Mouse (Mus musculus): ENCODE measurements around the gene Nobox. TPM values are rescaled to one million over a fixed set of nuclear protein-coding genes. Genes with fewer than 3 reads are reported as not detected.

Gene Nobox
- polyA plus RNA-seq (2011; ENCODE audit: insufficient read length, low read depth, missing spikeins), result not detected in 2 replicates

- TF ChIP-seq CTCF (IDR thresholded peaks at IDR 0.05; ENCODE audit: borderline replicate concordance, insufficient read depth, low read length) (no peak), POLR2A (IDR thresholded peaks at IDR 0.05; ENCODE audit: low read depth, low read length) (no peak)
- Histone ChIP-seq H3K27ac (ENCODE audit: insufficient read depth, low read length) (no peak within 1 kb of the TSS), H3K4me1 (ENCODE audit: control insufficient read depth, insufficient read depth, low read length) (no peaks in the 10 kb centered on the region), H3K4me3 (ENCODE audit: insufficient read depth, low read length) (no peak within 1 kb of the TSS)
These were observed at the start of gene Nobox for GRCm38 (mm10) chr6:43309454-43309853. TSS of gene Nobox (minus strand) at chr6:43309554.

DNA sequence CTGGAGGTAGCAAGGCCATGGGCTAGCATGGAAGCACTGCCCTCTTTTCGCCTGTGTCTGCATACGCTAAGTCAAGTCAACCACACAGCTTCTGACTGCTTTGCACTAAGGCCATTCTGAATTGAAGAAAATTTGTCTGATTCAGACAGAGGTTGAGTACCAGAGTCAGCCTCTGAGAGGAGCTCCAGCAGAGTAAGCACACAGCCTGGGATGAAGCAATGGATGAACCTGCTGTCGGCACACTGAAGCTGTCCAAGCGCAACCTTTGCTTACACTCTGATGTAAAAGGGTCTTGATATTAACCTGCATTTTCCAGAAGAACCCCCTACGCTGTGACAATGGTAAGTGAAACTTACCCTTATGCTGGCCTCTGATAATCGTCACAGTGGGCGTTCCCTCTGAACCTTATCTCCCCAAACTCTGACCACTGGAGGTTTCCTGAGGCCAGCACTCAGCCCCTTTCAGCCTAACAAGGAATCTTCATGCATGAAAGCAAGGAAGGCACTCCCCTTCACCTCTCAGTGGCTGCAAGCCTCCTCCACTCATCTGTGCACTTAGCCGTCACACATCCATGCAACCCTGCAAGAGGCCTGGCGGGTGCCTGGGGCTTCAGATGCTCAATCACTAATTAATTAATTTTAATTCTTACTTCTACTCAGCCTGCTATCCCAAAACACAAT is 45.3 kb upstream of the Nobox start:
- TF ChIP-seq POLR2A (IDR thresholded peaks at IDR 0.05; ENCODE audit: low read depth, low read length), result no peak
- TF ChIP-seq CTCF (IDR thresholded peaks at IDR 0.05; ENCODE audit: borderline replicate concordance, insufficient read depth, low read length), result no peak
- peaks cover 3% of the 10 kb centered on the region for H3K4me1 ChIP-seq (ENCODE audit: control insufficient read depth, insufficient read depth, low read length)
- no peak overlapping the region for H3K4me3 ChIP-seq (ENCODE audit: insufficient read depth, low read length)

DNA sequence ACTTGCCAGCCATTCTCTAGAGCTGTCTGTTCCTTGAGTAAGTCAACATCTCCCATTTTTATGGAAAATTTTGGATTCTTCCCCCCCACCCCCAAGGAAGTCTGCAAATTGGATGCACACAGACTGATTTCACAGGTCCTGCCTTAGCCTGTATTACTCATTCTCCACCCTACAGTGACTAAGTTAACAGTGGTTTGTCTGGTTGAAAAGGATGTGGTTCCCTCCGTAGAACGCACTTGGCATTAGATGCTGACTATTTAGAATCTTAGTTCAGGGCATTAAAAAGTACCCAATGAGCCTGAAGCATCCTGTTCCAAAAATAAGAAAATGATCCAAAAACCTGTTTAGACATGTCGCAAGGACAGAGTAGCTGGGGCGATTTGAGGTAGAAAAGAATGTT is 44.1 kb upstream of the Nobox start:
- TF ChIP-seq POLR2A (IDR thresholded peaks at IDR 0.05; ENCODE audit: low read depth, low read length) (no peak), CTCF (IDR thresholded peaks at IDR 0.05; ENCODE audit: borderline replicate concordance, insufficient read depth, low read length) (no peak)
- Histone ChIP-seq H3K27ac (ENCODE audit: insufficient read depth, low read length) (peak overlapping the region; percentile 64; the same call in 1 of the 2 replicates), H3K4me3 (ENCODE audit: insufficient read depth, low read length) (no peak overlapping the region), H3K4me1 (ENCODE audit: control insufficient read depth, insufficient read depth, low read length) (peaks cover 3% of the 10 kb centered on the region)

More for the DNA sequence above, 45.3 kb upstream of the Nobox start:
- no peak overlapping the region for H3K27ac ChIP-seq (ENCODE audit: insufficient read depth, low read length)

DNA sequence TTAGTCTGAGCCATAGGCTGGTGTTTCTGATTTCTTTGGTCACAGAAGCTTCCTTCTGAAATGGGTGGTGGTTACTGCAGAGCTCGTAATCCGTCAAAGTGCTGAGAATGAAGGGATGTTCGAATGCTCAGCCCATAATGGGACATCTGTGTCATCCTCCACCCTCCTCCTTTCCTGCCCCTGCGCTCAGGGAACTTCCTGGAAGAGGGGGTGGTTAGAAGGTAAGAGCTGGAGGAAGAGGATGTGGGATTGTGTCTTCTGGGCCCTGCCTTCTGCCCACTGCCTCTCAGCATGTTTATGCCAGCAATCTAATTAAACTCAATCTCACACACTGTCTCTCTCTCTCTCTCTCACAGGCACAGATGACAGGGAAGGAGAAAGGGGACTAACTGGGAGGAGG is 39.7 kb upstream of the Nobox start:
- Histone ChIP-seq H3K4me1 (ENCODE audit: control insufficient read depth, insufficient read depth, low read length) (peaks cover 3% of the 10 kb centered on the region), H3K4me3 (ENCODE audit: insufficient read depth, low read length) (no peak overlapping the region), H3K27ac (ENCODE audit: insufficient read depth, low read length) (no peak overlapping the region)
- TF ChIP-seq POLR2A (IDR thresholded peaks at IDR 0.05; ENCODE audit: low read depth, low read length), result no peak
- TF ChIP-seq CTCF (IDR thresholded peaks at IDR 0.05; ENCODE audit: borderline replicate concordance, insufficient read depth, low read length), result no peak

DNA sequence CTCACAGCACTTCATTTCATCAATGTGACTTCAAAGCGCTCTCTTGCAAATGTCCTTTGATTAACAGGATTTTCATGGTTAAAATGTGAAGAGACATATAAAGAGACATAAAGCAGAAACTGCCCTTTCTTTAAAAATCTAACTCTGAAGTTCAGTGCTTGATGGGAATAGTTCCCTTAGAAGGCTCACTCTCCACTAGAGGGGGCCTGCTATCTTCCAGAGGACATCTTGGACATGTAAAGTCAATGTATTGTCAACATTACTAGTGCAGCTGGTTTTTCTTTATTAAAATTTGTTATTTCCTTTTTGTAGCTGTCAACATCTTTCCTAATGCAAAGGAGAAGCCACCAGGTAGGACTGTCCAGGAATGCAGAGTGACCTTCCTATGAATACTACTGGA is 38.3 kb upstream of the Nobox start:
- Histone ChIP-seq H3K27ac (ENCODE audit: insufficient read depth, low read length) (no peak overlapping the region), H3K4me3 (ENCODE audit: insufficient read depth, low read length) (no peak overlapping the region), H3K4me1 (ENCODE audit: control insufficient read depth, insufficient read depth, low read length) (peaks cover 8% of the 10 kb centered on the region)
- TF ChIP-seq CTCF (IDR thresholded peaks at IDR 0.05; ENCODE audit: borderline replicate concordance, insufficient read depth, low read length), result no peak
- no peak for TF ChIP-seq POLR2A (IDR thresholded peaks at IDR 0.05; ENCODE audit: low read depth, low read length)

GRCm38 (mm10) chr6:43343006-43343405 is 33.7 kb upstream of the Nobox start:
- peaks cover 12% of the 10 kb centered on the region for H3K4me1 ChIP-seq (ENCODE audit: control insufficient read depth, insufficient read depth, low read length)
- no peak for TF ChIP-seq CTCF (IDR thresholded peaks at IDR 0.05; ENCODE audit: borderline replicate concordance, insufficient read depth, low read length)
- no peak for TF ChIP-seq POLR2A (IDR thresholded peaks at IDR 0.05; ENCODE audit: low read depth, low read length)
- H3K27ac ChIP-seq (ENCODE audit: insufficient read depth, low read length), result peak overlapping the region; percentile 63; the same call in 1 of the 2 replicates
- no peak overlapping the region for H3K4me3 ChIP-seq (ENCODE audit: insufficient read depth, low read length)

DNA sequence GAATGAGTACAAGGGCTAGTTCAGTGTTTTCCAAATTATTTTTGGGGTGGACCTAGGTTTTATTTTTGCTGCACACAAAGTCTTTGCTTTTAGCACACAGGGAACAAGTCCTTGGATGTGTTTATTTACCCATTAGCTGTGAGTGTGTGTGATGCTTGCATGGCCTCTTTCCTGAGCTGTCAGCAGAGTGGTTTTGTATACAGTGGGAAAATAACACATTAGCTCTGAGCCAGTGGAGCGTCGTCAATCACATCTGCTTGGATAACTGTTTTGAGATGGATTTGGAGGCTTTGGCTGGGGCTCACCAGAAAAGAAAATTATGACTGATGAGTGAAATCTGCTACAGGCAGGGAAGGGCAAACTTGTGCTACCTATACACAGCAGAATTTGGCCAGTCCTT is 33.0 kb upstream of the Nobox start:
- TF ChIP-seq CTCF (IDR thresholded peaks at IDR 0.05; ENCODE audit: borderline replicate concordance, insufficient read depth, low read length) (no peak), POLR2A (IDR thresholded peaks at IDR 0.05; ENCODE audit: low read depth, low read length) (no peak)
- no peak overlapping the region for H3K4me3 ChIP-seq (ENCODE audit: insufficient read depth, low read length)
- peak overlapping the region; percentile 24; the same call in 1 of the 2 replicates for H3K27ac ChIP-seq (ENCODE audit: insufficient read depth, low read length)
- peaks cover 12% of the 10 kb centered on the region for H3K4me1 ChIP-seq (ENCODE audit: control insufficient read depth, insufficient read depth, low read length)

GRCm38 (mm10) chr6:43338804-43339203 is 29.4 kb upstream of the Nobox start:
- Histone ChIP-seq H3K4me1 (ENCODE audit: control insufficient read depth, insufficient read depth, low read length) (peaks cover 12% of the 10 kb centered on the region), H3K4me3 (ENCODE audit: insufficient read depth, low read length) (no peak overlapping the region), H3K27ac (ENCODE audit: insufficient read depth, low read length) (no peak overlapping the region)
- TF ChIP-seq CTCF (IDR thresholded peaks at IDR 0.05; ENCODE audit: borderline replicate concordance, insufficient read depth, low read length) (no peak), POLR2A (IDR thresholded peaks at IDR 0.05; ENCODE audit: low read depth, low read length) (no peak)

DNA sequence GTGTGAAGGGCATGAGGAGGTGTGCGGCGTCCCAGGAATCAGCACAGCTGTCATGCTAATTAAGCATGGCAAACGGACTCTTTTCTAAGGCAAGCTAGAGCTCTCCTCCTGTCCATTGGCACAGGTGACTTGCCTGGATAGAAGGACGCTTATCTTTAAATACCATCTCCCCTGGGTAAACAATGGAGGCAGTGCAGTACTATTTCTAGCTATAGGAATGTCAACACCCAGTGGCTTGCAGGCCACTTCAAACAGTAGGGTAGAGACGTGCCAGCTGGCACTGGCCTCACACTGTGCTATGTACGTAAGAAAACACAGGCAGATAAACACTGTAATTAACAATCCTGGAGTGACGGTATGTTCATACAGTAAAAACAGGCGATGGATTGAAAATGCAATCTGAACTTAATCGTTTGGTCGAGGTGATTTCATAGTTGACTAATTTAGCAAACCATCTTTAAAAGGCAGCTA is 28.2 kb upstream of the Nobox start:
- Histone ChIP-seq H3K4me1 (ENCODE audit: control insufficient read depth, insufficient read depth, low read length) (peaks cover 3% of the 10 kb centered on the region; the same call in 1 of the 2 replicates), H3K4me3 (ENCODE audit: insufficient read depth, low read length) (no peak overlapping the region), H3K27ac (ENCODE audit: insufficient read depth, low read length) (no peak overlapping the region)
- TF ChIP-seq POLR2A (IDR thresholded peaks at IDR 0.05; ENCODE audit: low read depth, low read length), result no peak
- no peak for TF ChIP-seq CTCF (IDR thresholded peaks at IDR 0.05; ENCODE audit: borderline replicate concordance, insufficient read depth, low read length)

DNA sequence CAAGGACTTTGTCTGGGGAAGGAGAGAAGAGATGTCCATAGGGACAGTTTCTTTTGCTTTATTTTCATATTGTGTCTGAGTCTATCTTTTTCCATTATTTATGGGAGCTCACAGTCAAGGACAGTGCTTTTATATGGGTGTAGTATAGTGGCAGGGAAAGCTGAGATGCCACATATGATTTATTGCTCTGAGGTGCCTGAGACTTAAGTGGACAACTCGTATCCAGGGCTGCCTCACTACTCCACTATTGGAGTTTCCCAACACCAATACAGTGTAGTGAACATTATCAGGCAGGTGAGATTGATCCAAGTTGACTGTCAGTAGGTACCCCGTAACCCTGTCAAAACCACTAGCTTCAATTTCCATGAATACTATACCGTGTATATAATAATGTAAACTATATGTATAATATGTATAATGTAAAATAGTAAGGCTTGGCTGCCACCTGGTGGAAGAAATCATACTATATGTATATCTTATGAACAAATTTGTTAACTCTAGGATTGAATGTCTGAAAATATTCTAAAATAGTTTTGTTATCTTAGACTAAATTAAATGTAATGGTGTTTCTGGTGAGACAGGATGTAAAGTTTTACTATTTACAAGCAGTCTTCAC is 26.4 kb upstream of the Nobox start:
- H3K4me3 ChIP-seq (ENCODE audit: insufficient read depth, low read length), result no peak overlapping the region
- TF ChIP-seq CTCF (IDR thresholded peaks at IDR 0.05; ENCODE audit: borderline replicate concordance, insufficient read depth, low read length), result no peak
- no peak overlapping the region for H3K27ac ChIP-seq (ENCODE audit: insufficient read depth, low read length)
- no peaks in the 10 kb centered on the region for H3K4me1 ChIP-seq (ENCODE audit: control insufficient read depth, insufficient read depth, low read length)
